Mouse (Mus musculus): Measurements from ENCODE around the gene Vps36.

The Vps36 gene

DNA sequence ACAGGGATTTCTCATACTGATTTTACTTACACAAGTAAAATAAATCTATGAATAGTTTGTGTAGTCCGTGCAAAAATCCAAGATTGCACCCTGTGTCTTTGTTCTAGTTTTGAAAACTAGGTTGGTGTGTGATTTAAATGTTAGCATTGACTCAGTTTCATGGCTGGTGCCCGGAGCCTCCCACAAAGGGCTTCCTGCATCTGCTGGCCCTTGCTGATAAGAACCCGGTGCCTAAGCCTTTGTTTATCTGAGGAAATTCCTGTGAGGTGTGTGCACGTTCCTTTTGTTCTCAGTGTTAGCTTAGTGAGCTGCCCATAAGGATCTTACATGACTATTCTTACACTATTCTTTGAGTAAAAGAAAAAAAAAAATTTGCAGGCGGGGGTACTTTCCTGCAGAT, 16.4 kb downstream of the Vps36 start:
- in situ Hi-C loops (cut with MboI, MseI): no loop called here

DNA sequence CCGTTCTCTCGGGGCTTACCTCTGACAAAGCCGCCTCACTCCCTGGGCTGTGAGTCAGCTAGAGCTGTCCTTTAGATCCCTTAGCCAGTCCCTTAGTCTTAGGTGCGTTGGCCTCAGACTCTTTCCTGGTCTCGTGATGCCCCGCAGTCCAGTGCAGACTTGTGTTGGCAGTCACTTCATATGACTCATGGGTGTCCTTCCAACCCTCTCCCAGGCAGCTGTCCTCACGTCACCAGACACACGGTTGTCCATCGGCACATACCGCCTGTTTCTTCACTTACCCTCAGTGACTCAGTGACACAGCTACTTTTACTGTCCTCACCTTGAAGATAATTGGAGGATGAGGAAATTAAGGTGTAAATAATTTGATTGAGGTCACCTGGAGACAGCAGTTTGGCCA, 22.2 kb downstream of the Vps36 start:
- in situ Hi-C loops (cut with MboI, MseI): no loop called here

DNA sequence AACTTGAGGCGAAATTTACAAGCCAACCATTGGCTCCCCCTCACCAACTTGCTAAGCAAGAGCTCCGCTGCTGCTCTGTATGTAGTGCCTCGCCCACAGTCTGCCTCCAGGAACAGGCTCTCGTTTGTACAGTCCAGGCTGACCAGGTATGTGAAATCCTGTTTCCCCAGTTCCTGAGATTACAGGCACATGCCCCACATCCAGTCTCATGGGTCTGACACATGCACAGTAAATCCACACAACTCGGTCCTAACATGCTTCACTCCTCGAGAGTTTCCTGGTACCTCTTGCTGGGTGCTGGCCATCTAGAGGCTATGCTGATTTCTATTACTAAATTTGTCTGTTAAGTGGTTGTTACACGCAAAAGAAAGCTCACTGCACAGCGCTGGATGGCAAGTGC, 33.8 kb downstream of the Vps36 start:
- in situ Hi-C loops (cut with MboI, MseI): no loop called here

DNA sequence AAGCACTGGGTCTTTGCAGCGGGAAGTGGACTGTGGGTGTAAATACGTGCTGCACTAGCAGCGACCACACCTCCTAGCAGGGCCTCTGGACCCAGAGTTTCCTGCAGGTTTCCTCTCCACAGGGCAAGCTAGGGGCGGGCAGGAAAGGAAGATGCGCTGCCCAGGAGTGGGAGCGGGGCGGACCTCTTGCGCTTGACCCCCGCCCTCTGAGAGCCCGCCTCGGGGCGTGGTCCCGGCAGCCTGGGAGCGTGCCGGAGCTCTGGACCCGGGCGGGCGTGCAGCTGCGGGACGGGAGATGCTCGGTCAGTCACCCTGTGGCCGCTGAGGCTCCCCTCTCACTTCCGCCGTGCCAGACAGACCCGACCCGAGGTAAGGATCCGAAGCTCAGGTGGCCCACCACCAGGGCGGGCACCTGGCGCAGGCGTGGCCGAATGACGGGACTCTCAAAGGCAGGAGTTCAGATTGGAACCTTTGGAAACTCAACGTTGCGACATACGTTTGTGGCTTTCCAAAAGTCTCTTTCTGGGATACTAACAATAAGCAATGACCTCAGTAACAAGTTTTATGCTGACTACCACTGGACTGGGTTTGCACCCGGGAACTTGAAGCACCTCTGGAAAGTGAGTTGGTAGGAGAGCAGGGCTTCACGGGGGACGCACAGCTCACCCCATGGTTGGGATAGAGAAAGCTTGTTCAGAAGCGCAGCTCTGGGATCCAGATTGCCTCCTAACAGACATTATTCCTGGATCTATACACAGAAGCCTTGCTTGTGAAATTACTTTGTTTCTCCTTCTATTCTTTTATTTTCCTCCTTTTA, 34.7 kb downstream of the Vps36 start, which contains the start of gene Thsd1:
TSS of gene Thsd1 (plus strand) at position 253 of the 817 bp plus-strand sequence.
- in situ Hi-C loops (cut with MboI, MseI): no loop called here

DNA sequence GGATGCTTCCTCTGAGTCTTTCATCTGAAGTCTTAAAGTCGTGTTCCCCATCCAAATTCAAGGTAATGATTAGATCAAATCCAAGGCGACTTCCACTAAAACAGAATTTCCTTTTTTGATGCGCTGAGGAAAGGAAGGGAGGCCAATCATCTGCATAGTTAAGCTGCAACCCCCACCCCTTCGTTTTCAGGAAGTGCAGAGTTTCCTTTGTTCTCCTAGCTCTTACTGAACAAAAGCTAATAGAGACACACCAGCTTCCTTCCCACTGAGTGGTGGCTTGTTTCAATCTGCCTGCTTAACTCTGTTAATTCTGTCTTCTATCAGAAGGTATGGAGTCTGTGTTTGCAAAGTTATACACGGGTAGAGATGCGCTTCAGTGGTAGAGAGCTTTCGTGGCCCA, 36.0 kb downstream of the Vps36 start:
- in situ Hi-C loops (cut with MboI, MseI): no loop called here

DNA sequence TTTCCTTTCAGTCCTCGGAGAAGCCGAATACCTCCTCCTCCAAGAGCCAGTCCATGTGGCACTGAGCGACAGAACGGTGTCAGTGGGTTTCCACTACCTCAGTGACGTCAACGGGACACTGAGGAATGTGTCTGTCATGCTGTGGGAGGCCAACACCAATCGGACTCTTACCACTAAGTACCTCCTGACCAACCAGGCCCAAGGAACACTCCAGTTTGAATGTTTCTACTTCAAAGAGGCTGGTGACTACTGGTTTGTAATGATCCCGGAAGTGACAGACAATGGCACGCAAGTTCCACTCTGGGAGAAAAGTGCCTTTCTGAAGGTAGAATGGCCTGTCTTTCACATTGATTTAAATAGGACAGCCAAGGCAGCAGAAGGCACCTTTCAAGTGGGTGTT, 50.4 kb downstream of the Vps36 start:
- in situ Hi-C loops (cut with MboI, MseI): no loop called here

DNA sequence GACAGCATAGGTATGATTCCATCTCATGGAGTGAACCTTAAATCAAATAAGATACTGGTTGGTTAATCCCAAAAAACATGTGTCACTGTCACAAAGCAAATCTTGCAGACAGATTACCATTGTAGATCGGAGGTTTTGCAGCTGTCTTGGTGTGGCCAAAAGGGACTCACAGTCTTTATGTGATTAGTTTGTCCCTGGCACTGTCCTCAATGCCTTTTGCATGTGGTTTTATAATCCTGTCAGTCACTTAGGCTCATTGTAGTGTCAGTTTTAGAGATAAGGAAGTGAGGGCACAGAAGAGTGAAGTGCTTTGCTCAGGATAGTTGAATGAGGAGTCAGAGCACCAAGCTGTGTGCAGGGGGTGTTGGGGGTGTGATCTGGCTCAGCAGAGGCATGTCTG, 53.1 kb downstream of the Vps36 start:
- in situ Hi-C loops (cut with MboI, MseI): no loop called here

DNA sequence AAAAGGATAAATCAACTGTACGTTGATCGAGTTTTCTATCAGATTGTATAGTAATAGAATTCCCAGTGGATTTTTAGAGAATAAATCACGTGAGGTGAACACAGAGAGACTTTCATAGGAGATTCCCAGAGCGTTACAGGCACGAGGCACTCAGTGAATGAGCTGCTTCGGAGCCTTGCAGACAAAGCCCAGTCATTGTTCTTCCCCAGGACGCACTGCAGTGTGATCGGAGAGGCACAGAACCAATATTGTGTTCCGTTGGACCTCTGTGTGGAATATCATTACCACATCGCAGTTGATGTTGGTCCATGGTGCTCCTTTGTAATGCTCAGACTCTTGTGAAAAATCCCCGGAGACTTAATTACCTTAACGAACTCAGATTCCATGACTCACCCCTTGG, 55.3 kb downstream of the Vps36 start:
- in situ Hi-C loops (cut with MboI, MseI): no loop called here

DNA sequence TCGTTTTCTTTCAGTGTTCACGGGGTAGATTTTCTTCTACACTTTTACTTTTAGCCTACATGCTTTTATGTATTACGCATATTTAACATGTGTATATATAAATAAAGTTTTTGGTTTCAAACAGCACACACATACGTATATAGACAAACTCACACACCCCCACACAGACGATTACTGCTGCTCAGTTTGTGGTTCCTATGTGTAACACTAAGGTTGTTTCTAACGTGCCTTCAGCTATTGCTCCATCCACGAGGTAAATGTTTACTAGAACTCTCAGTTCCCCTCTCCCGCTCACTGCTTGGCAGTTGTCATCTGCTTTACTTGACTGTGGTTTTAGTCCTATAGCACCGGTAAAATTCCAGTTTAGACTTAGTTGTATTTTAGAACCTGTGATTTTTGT, 56.5 kb downstream of the Vps36 start:
- in situ Hi-C loops (cut with MboI, MseI): no loop called here

DNA sequence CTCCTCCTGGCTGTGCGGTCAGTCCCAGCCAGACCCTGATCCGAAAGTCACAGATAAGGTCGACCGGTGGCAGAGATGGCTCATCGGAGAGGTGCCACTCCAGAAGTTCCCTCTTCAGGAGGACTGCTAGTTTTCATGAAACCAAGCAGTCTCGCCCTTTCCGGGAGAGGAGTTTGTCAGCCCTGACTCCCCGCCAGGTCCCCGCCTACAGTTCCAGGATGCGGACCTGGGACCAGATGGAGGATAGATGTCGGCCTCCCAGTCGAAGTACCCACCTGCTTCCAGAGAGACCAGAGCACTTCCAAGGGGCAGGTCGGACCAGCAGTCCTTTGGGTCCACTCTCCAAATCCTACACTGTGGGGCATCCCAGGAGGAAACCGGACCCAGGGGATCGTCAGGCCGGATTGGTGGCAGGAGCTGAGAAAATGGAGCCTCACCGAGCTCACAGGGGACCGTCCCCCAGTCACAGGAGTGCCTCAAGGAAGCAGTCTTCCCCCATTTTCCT, 66.4 kb downstream of the Vps36 start:
- in situ Hi-C loops (cut with MboI, MseI): no loop called here

DNA sequence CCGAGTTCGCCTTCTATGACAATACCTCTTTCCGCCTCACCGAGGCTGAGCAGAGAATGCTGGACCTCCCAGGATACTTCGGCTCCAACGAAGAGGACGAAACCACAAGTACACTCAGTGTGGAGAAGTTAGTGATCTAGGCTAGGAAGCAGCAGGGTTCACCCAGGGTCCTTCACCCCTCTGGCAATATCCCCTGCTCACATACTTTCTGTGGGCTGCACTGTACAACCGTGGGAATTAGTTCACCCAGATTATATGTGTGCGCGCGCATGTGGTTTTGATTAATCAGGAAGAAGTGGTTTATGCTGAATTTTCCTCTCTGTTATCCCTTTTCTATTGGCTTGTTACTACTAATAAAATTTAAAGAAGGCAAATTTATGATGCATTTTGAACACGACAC, 66.9 kb downstream of the Vps36 start:
- in situ Hi-C loops (cut with MboI, MseI): no loop called here

DNA sequence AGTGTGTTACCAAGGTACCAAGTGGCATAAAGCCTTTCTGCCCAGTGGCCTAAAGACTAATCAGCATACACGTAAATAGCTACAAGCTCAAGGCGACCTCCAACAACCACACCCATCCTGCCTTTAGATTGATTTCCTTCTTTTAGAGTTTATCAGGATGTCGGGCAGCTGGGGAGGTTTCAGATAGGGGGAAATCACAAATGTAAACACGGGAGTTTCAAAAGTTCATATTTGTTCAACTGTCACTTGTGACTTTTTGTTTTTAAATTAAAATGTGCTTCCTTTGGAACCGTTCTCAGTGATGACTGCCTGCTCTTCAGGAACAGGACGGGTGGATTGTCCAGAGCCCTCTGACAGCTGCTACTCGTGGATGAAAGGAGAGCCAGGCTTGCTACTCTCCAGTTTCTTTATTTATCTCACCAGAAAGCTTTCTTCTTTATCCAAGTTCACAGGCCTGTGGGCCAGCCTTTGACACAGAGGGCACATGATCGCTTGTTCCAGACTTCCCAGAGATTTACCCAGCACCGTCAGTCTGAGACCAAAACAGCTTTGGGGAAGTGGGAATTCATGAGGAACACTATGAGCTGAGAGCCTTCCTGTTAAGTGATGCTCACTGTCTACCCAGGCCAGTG, 67.6 kb downstream of the Vps36 start:
- in situ Hi-C loops (cut with MboI, MseI): no loop called here

DNA sequence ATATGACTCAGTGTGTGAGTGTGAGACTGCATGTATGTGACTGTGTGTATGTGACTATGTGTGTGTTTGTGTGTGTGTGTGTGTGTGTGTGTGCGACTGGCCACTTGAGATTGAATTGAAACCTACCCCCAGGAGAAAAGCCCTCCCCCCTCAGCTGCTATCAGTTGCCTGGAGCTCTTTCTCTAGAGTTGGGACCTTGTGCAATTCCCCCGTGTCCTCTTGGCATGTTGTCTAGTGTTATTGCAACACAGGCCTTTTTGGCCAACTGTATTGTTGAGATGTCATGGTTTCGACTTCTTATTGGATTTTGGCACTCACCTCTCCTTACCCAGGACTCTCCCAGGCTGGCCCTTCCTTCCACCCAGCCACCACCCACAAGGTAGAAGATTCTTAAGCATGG, 69.7 kb downstream of the Vps36 start:
- in situ Hi-C loops (cut with MboI, MseI): no loop called here

DNA sequence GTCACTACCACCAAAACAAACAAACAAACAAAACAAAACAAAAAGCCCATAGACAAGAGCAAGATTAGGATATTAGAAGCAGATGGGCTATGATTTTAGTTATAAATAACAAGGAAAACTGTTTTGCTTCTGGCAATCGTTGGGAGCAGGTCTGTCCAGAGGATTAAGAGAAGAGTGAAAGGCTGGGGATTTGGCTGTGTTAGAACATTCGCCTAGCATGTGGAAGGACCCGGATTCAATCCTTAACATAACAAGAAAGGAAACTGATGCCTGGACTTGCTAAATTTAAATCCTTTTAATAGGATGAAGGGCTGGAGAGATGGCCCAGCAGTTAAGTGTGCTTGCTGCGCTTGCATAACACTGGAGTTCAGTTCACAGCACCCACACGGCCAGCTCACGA, 71.7 kb downstream of the Vps36 start:
- in situ Hi-C loops (cut with MboI, MseI): no loop called here

DNA sequence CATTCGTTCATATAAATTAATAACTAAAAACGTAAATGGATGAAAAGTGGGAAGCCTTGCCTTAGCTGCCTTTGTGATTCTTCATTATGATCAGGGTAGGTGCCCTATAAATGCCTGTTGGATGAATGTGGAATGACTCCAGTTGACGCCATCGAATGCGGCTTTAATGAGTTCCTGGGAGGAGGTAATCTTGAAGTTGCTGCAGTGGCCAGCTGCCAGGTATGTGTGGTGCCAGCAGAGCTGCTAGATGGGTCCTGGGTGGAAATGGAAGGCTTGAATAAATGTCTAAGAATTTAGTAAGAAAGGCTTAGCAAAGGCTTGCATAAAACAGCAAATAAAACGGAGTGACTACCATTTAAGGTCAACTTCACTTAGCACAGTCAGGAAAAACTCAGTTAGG, 72.2 kb downstream of the Vps36 start:
- in situ Hi-C loops (cut with MboI, MseI): no loop called here

DNA sequence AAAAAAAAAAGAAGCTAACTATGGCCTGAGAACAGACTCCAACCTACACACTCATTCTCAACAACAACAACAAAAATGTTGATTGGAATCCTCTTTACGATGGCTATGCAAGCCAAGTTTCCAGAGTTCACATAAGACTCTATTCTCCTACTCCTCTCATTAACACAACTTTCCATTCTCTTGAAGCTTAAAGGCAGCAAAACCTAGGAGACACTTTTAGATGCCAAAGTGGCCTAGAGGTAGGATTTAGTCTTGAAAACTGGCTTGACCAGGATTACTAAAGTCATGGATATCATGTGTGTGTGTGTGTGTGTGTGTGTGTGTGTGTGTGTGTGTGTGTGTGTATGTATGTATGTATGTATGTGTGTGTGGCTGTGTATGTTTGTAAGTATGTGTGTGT, 72.6 kb downstream of the Vps36 start:
- in situ Hi-C loops (cut with MboI, MseI): no loop called here

DNA sequence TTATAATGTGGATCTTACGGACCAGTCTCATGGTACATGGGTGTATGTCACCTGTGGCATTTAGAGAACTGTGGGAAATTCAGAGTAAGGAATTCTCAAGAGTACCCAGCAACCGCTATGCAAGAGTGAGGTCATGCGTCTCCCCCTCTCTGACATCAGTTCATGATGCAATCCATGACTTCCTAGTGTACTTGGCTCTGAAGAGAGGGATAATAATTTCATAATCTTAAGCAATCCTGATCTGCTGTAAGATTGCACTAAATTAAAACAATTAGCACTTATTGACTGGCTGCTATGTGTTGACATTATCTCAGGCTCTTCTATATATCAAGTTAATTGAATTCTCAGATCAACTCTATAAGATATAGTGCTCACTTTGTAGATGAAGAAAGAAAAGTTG, 74.2 kb downstream of the Vps36 start:
- in situ Hi-C loops (cut with MboI, MseI): no loop called here
